Mouse (Mus musculus) lung, postnatal 0 days (tissue): ENCODE results near the gene Dus3l. TPM values are rescaled to one million over a fixed set of nuclear protein-coding genes. Genes with fewer than 3 reads are reported as not detected.

ENCODE experiments used
- ATAC-seq: fragments of 200-750 bp; cut with Nextera tagmentation; 2 replicates; pipeline ENCODE4 v1.8.0; 2017; ENCODE audit warnings: moderate library complexity
- DNase-seq: peaks from one replicate; pipeline ENCODE4 v3.0.0-alpha.2; 2016; ENCODE audit warnings: low spot score
- H3K27ac ChIP-seq: fragments of 300-500 bp; sonication (generic); 2 replicates; pipeline ENCODE4 v1.5.1; 2014; ENCODE audit warnings: antibody characterized with exemption, mild to moderate bottlenecking, low read length, mixed read lengths
- H3K27me3 ChIP-seq: fragments of 300-500 bp; sonication (generic); replicated peaks from 2 replicates; pipeline ENCODE4 v1.6.1; 2014; ENCODE audit warnings: low read length, mixed read lengths; ENCODE audit not compliant: insufficient read depth
- H3K36me3 ChIP-seq: fragments of 300-500 bp; sonication (generic); 2 replicates; pipeline ENCODE4 v1.6.1; 2014; ENCODE audit warnings: low read length, mixed read lengths; ENCODE audit not compliant: insufficient read depth
- H3K4me1 ChIP-seq: fragments of 300-500 bp; sonication (generic); 2 replicates; pipeline ENCODE4 v1.6.1; 2014; ENCODE audit warnings: antibody characterized with exemption, low read depth, low read length, mixed read lengths; ENCODE audit not compliant: insufficient read depth
- H3K4me2 ChIP-seq: fragments of 300-500 bp; sonication (generic); replicated peaks from 2 replicates; pipeline ENCODE4 v1.6.1; 2014; ENCODE audit warnings: low read depth, mild to moderate bottlenecking, low read length, moderate library complexity, mixed read lengths
- H3K4me3 ChIP-seq: fragments of 300-500 bp; sonication (generic); 2 replicates; pipeline ENCODE4 v1.5.1; 2014; ENCODE audit warnings: low read depth, low read length
- H3K9ac ChIP-seq: fragments of 300-500 bp; sonication (generic); replicated peaks from 2 replicates; pipeline ENCODE4 v1.6.1; 2014; ENCODE audit warnings: low read depth, mild to moderate bottlenecking
- H3K9me3 ChIP-seq: fragments of 300-500 bp; sonication (generic); 2 replicates; pipeline ENCODE4 v1.6.1; 2016; ENCODE audit warnings: low read length, mixed read lengths
- CTCF ChIP-seq: IDR thresholded peaks from 2 replicates; pipeline ENCODE4 v1.5.1; 2016; ENCODE audit warnings: antibody characterized with exemption, mild to moderate bottlenecking
- EP300 ChIP-seq: IDR thresholded peaks from 2 replicates; pipeline ENCODE4 v1.6.1; 2016; ENCODE audit warnings: antibody characterized with exemption, mild to moderate bottlenecking, control low read depth
- WGBS: fragments of 180-500 bp; shearing (Covaris S2); extraction: QIAGEN DNeasy Blood & Tissue Kit; methylation state at CpG from one replicate; pipeline ENCODE4 v1.1.7; 2014; 5-methylcytosine and 5-hydroxymethylcytosine counted together
- polyA plus RNA-seq: library from polyadenylated mRNA; unstranded; fragments of >200 nt; fragmentation: Nextera tagmentation; extraction: Ambion mirVana; gene quantifications from 2 replicates; pipeline ENCODE4 v1.2.1, GENCODE M21; 2015

Dus3l gene
- 26.3 and 29.7 TPM in 2 replicates for polyA plus RNA-seq

- DNase-seq, result peak; percentile 98
- ATAC-seq, result peak; percentile 88
- H3K4me1 ChIP-seq, result peaks cover 3% of the 10 kb centered on the region; the same call in 1 of the 2 replicates
- H3K9ac ChIP-seq, result peak within 1 kb of the TSS; percentile 74
- H3K4me3 ChIP-seq, result peak within 1 kb of the TSS; percentile 82
- TF ChIP-seq EP300 (no peak), CTCF (no peak)
- H3K27me3 ChIP-seq, result no peaks in the 10 kb centered on the region
- no peaks in the 10 kb centered on the region for H3K9me3 ChIP-seq
- H3K36me3 ChIP-seq, result no peaks in the 10 kb centered on the region; the same call in 1 of the 2 replicates
- WGBS, result under 1% methylated on average over 49 of the region's 58 CpGs
- peak within 1 kb of the TSS; percentile 94 for H3K27ac ChIP-seq
- H3K4me2 ChIP-seq, result peak within 1 kb of the TSS; percentile 57
These were observed at the start of gene Dus3l for GRCm38 (mm10) chr17:56764474-56765354. Gene Dus3l (plus strand): TSS chr17:56764757.

DNA sequence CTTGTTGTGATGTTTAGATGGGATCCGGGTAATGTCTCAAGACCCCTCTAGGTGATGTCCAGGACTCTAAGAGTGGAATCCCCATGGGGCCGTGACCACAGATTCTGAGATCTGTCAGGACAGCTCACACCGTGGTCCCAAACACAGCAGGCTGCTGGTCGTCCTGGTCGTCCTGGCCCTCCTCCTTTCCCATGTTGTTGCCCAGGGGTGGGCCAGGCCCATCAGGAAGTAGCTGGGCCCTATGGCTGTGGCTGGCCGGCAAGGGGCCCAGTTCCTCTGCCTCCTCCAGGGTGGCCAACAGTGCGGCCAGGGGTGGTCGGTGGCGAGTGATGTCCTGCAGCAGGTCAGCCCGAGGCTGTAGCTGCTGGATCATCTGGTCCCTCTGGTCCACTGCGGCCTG, 49.2 kb upstream of the Dus3l start:
- no peak overlapping the region for H3K9ac ChIP-seq
- H3K36me3 ChIP-seq, result peaks cover 21% of the 10 kb centered on the region
- no peak overlapping the region for H3K4me3 ChIP-seq
- no peak for ATAC-seq
- no peak overlapping the region for H3K4me2 ChIP-seq
- WGBS, result 55% methylated on average over 11 of the region's 11 CpGs
- no peak for TF ChIP-seq CTCF
- no peak for TF ChIP-seq EP300
- no peaks in the 10 kb centered on the region for H3K9me3 ChIP-seq
- H3K27ac ChIP-seq, result no peak overlapping the region
- H3K4me1 ChIP-seq, result peaks cover 12% of the 10 kb centered on the region; the same call in 1 of the 2 replicates
- DNase-seq, result no peak
- no peaks in the 10 kb centered on the region for H3K27me3 ChIP-seq

DNA sequence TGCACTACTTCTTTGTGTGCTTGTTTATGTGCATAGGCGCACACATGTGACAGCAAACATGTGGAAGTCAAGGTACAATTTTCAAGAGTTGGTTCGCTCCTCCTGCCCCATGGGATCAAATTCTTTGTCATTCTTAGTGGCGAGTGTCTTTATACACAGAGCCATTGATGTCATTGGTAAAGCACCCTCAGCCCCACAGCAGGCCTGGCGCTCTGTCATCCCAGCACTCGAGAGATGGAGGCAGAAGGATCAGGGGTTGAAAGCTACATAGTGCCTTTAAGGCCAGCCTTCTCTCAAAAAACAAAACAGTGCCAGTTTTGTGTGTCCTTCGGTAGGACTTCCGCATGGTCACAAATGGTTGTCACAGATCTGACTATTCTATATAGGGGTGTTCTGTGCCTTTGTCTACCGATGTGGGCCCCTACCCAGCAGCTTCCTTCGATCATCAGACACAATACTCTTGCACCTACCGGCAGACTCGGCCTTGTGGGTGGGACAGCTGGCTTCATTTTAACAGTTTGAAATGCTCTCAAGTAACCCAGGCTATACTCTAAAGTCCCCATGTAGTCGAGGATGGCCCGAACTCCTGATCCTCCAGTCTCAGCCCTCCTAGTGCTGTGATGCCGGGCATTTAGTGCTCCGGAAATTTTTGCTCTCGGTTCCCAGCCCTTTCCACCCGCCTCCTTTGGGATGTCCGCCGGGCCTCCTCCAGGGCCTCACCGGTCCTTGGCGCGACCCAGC, 48.5 kb upstream of the Dus3l start:
- no peak for DNase-seq
- peak overlapping the region; percentile 20; the same call in 1 of the 2 replicates for H3K9ac ChIP-seq
- 23% methylated on average over 22 of the region's 22 CpGs for WGBS
- no peak for ATAC-seq
- H3K27me3 ChIP-seq, result no peaks in the 10 kb centered on the region
- peak overlapping the region; percentile 39; the same call in 1 of the 2 replicates for H3K27ac ChIP-seq
- peaks cover 14% of the 10 kb centered on the region for H3K36me3 ChIP-seq
- peaks cover 12% of the 10 kb centered on the region; the same call in 1 of the 2 replicates for H3K4me1 ChIP-seq
- H3K4me2 ChIP-seq, result peak overlapping the region; percentile 81
- no peak for TF ChIP-seq EP300
- no peak for TF ChIP-seq CTCF
- H3K4me3 ChIP-seq, result peak overlapping the region; percentile 85
- no peaks in the 10 kb centered on the region for H3K9me3 ChIP-seq

GRCm38 (mm10) chr17:56716655-56717362, 47.7 kb upstream of the Dus3l start:
- peak overlapping the region; percentile 20; the same call in 1 of the 2 replicates for H3K9ac ChIP-seq
- peak; percentile 99 for DNase-seq
- H3K27ac ChIP-seq, result peak overlapping the region; percentile 62
- TF ChIP-seq CTCF, result no peak
- no peak for TF ChIP-seq EP300
- peak; percentile 92 for ATAC-seq
- H3K4me2 ChIP-seq, result peak overlapping the region; percentile 81
- peak overlapping the region; percentile 85 for H3K4me3 ChIP-seq
- peaks cover 6% of the 10 kb centered on the region for H3K36me3 ChIP-seq
- peaks cover 12% of the 10 kb centered on the region; the same call in 1 of the 2 replicates for H3K4me1 ChIP-seq
- WGBS, result under 1% methylated on average over 27 of the region's 55 CpGs
- no peaks in the 10 kb centered on the region for H3K9me3 ChIP-seq
- H3K27me3 ChIP-seq, result no peaks in the 10 kb centered on the region

DNA sequence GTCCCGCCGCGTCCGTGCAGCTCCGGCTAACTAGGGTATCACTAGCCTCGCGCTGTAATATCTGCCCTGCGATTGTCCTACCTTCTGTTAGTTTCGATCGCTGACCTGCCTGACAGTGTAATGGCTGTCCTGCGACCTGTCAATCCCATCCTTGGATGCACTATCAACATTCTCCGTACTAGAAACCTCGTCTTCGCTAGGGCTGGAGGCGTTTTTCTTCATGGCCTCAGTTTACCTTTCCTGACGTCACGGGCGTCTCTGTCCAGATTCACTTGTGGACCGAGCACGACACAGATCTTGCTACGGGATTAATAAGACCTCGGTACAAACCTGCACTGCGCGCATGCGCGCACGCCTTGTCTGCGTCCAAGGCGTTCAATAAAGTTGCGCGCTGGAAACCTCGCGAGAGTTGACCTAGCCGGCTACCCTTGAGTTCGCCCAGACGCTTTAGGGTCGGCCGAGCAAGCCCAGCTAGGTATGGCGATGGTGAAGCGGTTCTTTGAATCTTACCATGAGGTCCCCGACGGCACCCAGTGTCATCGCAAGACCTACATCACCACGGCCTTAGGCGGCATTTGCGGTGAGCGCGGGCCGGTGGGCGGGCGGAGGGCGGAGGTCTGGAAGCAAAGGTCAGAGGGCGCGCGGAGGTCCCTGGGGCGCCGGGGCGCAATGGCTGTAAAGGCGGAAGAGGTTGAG, 47.0 kb upstream of the Dus3l start, which contains the start of the genes Ndufa11 and Vmac:
Gene Ndufa11 (plus strand): TSS at position 405 of the 696 bp plus-strand sequence.
Gene Vmac (minus strand): TSS at position 660 of the 696 bp plus-strand sequence.
- H3K27ac ChIP-seq, result peak within 1 kb of the TSS; percentile 72
- peak; percentile 78 for ATAC-seq
- peak within 1 kb of the TSS; percentile 85 for H3K4me3 ChIP-seq
- peak within 1 kb of the TSS; percentile 94 for H3K9ac ChIP-seq
- peak; percentile 98 for DNase-seq
- peak within 1 kb of the TSS; percentile 81 for H3K4me2 ChIP-seq
- H3K27me3 ChIP-seq, result no peaks in the 10 kb centered on the region
- TF ChIP-seq EP300, result peak; percentile 95
- no peak for TF ChIP-seq CTCF
- 0 out of 2 replicates have a peak, but pooled peaks cover 2% of the 10 kb centered on the region for H3K36me3 ChIP-seq
- under 1% methylated on average over 59 of the region's 59 CpGs for WGBS
- H3K9me3 ChIP-seq, result no peaks in the 10 kb centered on the region
- peaks cover 12% of the 10 kb centered on the region; the same call in 1 of the 2 replicates for H3K4me1 ChIP-seq
